Mouse (Mus musculus) neural tube, embryonic 12.5 days (tissue): ENCODE data around the gene Lztfl1. TPM values are rescaled to one million over a fixed set of nuclear protein-coding genes. Genes with fewer than 3 reads are reported as not detected.

Experiments used
- ATAC-seq: fragments of 200-750 bp; cut with Nextera tagmentation; 2 replicates; pipeline ENCODE4 v1.8.0; 2017; ENCODE audit warnings: low read depth, mild to moderate bottlenecking, moderate TSS enrichment, moderate library complexity; ENCODE audit not compliant: low FRiP score
- H3K27ac ChIP-seq: fragments of 300-500 bp; sonication (generic); 2 replicates; pipeline ENCODE4 v1.5.1; 2016
- H3K27me3 ChIP-seq: fragments of 300-500 bp; sonication (generic); replicated peaks from 2 replicates; pipeline ENCODE4 v1.6.1; 2016; ENCODE audit warnings: mild to moderate bottlenecking
- H3K36me3 ChIP-seq: fragments of 300-500 bp; sonication (generic); 2 replicates; pipeline ENCODE4 v1.6.1; 2016; ENCODE audit warnings: mild to moderate bottlenecking
- H3K4me1 ChIP-seq: fragments of 300-500 bp; sonication (generic); 2 replicates; pipeline ENCODE4 v1.6.1; 2016
- H3K4me2 ChIP-seq: fragments of 300-500 bp; sonication (generic); replicated peaks from 2 replicates; pipeline ENCODE4 v1.6.1; 2016; ENCODE audit warnings: mild to moderate bottlenecking
- H3K4me3 ChIP-seq: fragments of 300-500 bp; sonication (generic); 2 replicates; pipeline ENCODE4 v1.5.1; 2016
- H3K9ac ChIP-seq: fragments of 300-500 bp; sonication (generic); 2 replicates; pipeline ENCODE4 v1.6.1; 2016; ENCODE audit warnings: mild to moderate bottlenecking
- H3K9me3 ChIP-seq: fragments of 300-500 bp; sonication (generic); 2 replicates; pipeline ENCODE4 v1.6.1; 2016; ENCODE audit warnings: mild to moderate bottlenecking
- WGBS: fragments of 180-500 bp; shearing (Covaris S2); methylation state at CpG from one replicate; pipeline ENCODE4 v1.1.7; 2016; 5-methylcytosine and 5-hydroxymethylcytosine counted together
- polyA plus RNA-seq: library from polyadenylated mRNA; unstranded; fragments of >200 nt; fragmentation: Nextera tagmentation; extraction: Ambion mirVana; gene quantifications from 2 replicates; pipeline ENCODE4 v1.2.1, GENCODE M21; 2016

The Lztfl1 gene
- polyA plus RNA-seq, 1 experiment from 2014 or later = 54.9 TPM

DNA sequence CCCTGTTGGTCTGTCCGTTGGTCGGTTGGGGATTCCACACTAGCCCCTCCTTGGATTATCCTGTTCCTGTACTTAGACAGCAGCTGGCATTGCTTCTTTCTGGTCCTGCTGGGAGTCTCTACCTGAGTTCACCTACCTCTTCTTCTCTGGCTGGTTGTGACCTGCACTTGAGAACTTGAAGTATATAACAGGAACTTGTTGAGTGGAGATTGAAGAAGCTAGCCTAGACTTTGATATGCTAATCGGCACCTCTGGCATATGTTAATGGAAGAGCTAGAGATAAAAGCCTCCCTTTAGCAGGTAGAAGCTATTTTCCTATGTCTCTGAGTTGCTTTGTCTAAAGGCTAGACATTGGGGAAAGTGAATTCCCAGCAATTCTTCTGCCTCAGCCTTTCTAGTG, 13.8 kb upstream of the Lztfl1 start:
- no peak overlapping the region for H3K4me2 ChIP-seq
- no peak overlapping the region for H3K9ac ChIP-seq
- 76% methylated on average over 3 of the region's 3 CpGs for whole genome bisulfite sequencing
- no peak overlapping the region for H3K27ac ChIP-seq
- no peak for ATAC-seq
- no peaks in the 10 kb centered on the region for H3K36me3 ChIP-seq
- no peaks in the 10 kb centered on the region for H3K9me3 ChIP-seq
- H3K4me3 ChIP-seq = no peak overlapping the region
- H3K4me1 ChIP-seq = no peaks in the 10 kb centered on the region
- H3K27me3 ChIP-seq = no peaks in the 10 kb centered on the region

GRCm38 (mm10) chr9:123722737-123723493, 5.4 kb upstream of the Lztfl1 start:
- 74% methylated on average over 2 of the region's 2 CpGs for WGBS
- Histone ChIP-seq H3K4me1 (no peaks in the 10 kb centered on the region), H3K36me3 (no peaks in the 10 kb centered on the region), H3K27ac (no peak overlapping the region), H3K9ac (no peak overlapping the region), H3K9me3 (no peaks in the 10 kb centered on the region), H3K27me3 (no peaks in the 10 kb centered on the region), H3K4me3 (no peak overlapping the region), H3K4me2 (no peak overlapping the region)
- no peak for ATAC-seq

DNA sequence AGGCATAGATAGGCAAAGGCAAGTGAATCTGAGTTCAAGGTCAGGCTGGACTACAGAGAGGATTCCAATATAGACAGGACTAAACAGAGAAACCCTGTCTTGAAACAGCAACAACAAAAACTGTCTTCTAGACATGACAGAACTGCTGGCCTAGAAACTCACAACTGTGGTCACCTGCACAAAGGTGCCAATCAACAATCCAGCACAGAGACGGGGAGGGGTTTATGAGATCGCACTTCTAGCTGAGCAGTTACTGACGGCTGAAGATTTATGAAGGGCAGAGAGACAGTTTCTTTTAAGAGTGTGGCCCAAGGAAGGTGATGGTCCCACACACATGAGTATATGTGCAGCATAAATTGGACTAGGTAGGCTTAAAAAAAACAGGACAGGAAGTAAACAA, 1.2 kb downstream of the Lztfl1 start:
- Histone ChIP-seq H3K9me3 (no peaks in the 10 kb centered on the region), H3K27ac (no peak overlapping the region), H3K9ac (no peak overlapping the region), H3K4me1 (0 out of 2 replicates have a peak, but pooled peaks cover 3% of the 10 kb centered on the region), H3K4me2 (peak overlapping the region; percentile 70), H3K4me3 (no peak overlapping the region), H3K36me3 (peaks cover 4% of the 10 kb centered on the region), H3K27me3 (no peaks in the 10 kb centered on the region)
- 65% methylated on average over 3 of the region's 3 CpGs for WGBS
- no peak for ATAC-seq

GRCm38 (mm10) chr9:123713111-123713510, 4.4 kb downstream of the Lztfl1 start:
- no peaks in the 10 kb centered on the region for H3K27me3 ChIP-seq
- no peak overlapping the region for H3K9ac ChIP-seq
- H3K4me2 ChIP-seq = no peak overlapping the region
- ATAC-seq = no peak
- WGBS = 84% methylated on average over 2 of the region's 2 CpGs
- no peaks in the 10 kb centered on the region for H3K9me3 ChIP-seq
- peaks cover 18% of the 10 kb centered on the region for H3K36me3 ChIP-seq
- no peak overlapping the region for H3K27ac ChIP-seq
- no peak overlapping the region for H3K4me3 ChIP-seq
- H3K4me1 ChIP-seq = 0 out of 2 replicates have a peak, but pooled peaks cover 3% of the 10 kb centered on the region

DNA sequence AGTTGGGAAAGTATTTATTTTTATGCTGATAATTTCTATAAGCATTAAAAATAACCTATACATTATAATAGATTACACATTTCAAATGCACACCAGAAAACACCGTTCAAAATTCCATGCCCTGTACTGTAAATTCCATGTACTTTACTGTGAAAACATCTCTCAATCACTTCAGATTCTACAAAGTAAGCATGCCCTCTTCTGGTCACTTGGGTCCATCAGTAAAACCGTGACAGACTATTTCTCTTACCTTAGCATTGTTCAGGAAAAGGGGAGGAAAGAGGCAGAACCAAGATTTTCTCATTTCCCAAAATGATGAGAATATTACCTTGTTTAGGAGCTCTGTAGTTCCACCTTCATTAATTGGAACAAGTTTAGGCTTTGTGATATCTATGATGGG, 8.3 kb downstream of the Lztfl1 start:
- Histone ChIP-seq H3K36me3 (peaks cover 34% of the 10 kb centered on the region), H3K4me3 (no peak overlapping the region), H3K9me3 (no peaks in the 10 kb centered on the region), H3K27me3 (no peaks in the 10 kb centered on the region), H3K4me1 (no peaks in the 10 kb centered on the region), H3K27ac (no peak overlapping the region), H3K9ac (no peak overlapping the region), H3K4me2 (no peak overlapping the region)
- ATAC-seq = no peak
- WGBS = 50% methylated on average over 2 of the region's 2 CpGs

- Histone ChIP-seq H3K27ac (no peak overlapping the region), H3K4me1 (no peaks in the 10 kb centered on the region), H3K9ac (no peak overlapping the region), H3K27me3 (no peaks in the 10 kb centered on the region), H3K36me3 (peaks cover 38% of the 10 kb centered on the region), H3K9me3 (no peaks in the 10 kb centered on the region), H3K4me2 (no peak overlapping the region), H3K4me3 (no peak overlapping the region)
- no peak for ATAC-seq
- 93% methylated on average over 5 of the region's 5 CpGs for WGBS
These were observed 15.7 kb downstream of the Lztfl1 start for GRCm38 (mm10) chr9:123701822-123702221.

GRCm38 (mm10) chr9:123695634-123696302, 21.7 kb downstream of the Lztfl1 start:
- ATAC-seq = no peak
- 87% methylated on average over 3 of the region's 3 CpGs for WGBS

DNA sequence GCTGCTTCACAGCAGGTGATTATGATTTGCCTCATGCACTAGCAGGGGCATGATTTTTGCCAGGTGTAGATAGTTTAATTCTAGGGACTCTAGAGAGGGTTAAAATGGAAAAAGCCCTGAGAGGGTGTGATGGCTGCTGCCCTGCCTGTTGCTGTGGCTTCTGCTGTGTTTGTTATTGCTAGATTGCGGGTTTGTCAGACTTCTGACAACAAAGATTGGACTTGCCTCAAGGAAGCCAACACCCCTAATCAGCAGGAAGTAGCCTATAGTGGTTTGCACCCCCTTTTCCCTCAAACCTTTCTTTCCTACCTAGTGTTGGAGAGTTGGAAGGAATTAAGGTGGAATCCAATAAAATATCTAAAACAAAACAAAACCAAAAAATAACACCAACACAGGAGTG, 29.3 kb downstream of the Lztfl1 start:
- 0 out of 2 replicates have a peak, but pooled peaks cover 3% of the 10 kb centered on the region for H3K27me3 ChIP-seq
- no peak for ATAC-seq
- no peaks in the 10 kb centered on the region for H3K4me1 ChIP-seq
- H3K9me3 ChIP-seq = no peaks in the 10 kb centered on the region
- H3K27ac ChIP-seq = no peak overlapping the region
- no peak overlapping the region for H3K9ac ChIP-seq
- no peak overlapping the region for H3K4me3 ChIP-seq
- WGBS = 68% methylated on average over 1 of the region's 1 CpGs
- H3K4me2 ChIP-seq = no peak overlapping the region
- peaks cover 7% of the 10 kb centered on the region; the same call in 1 of the 2 replicates for H3K36me3 ChIP-seq

More at GRCm38 (mm10) chr9:123695634-123696302, 21.7 kb downstream of the Lztfl1 start:
- Histone ChIP-seq H3K9ac (no peak overlapping the region), H3K9me3 (no peaks in the 10 kb centered on the region), H3K4me1 (no peaks in the 10 kb centered on the region), H3K27ac (no peak overlapping the region), H3K4me2 (no peak overlapping the region), H3K36me3 (peaks cover 24% of the 10 kb centered on the region), H3K4me3 (no peak overlapping the region), H3K27me3 (no peaks in the 10 kb centered on the region)

DNA sequence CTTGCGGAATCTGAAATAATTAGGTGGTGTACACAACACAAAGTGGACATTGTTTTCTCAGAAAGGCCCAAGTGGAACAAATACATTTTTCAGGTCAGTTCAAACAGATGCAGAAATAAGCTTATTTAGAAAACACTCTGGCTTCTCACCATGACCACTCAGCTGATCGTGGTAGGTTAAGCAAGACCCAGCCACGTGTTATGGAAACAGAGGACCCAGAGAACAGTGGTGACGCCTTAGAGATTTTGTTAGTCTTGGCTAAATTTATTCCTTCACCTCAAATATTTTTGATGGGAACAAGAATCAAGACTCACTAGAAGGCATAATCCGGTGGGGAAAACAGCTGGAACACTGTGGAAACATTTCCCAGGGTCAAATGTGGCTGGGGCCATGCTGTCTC, 31.3 kb downstream of the Lztfl1 start:
- Histone ChIP-seq H3K27ac (no peak overlapping the region), H3K9ac (no peak overlapping the region), H3K36me3 (no peaks in the 10 kb centered on the region), H3K4me2 (no peak overlapping the region), H3K27me3 (0 out of 2 replicates have a peak, but pooled peaks cover 3% of the 10 kb centered on the region), H3K4me1 (no peaks in the 10 kb centered on the region), H3K4me3 (no peak overlapping the region), H3K9me3 (no peaks in the 10 kb centered on the region)
- no peak for ATAC-seq
- 72% methylated on average over 5 of the region's 5 CpGs for WGBS

DNA sequence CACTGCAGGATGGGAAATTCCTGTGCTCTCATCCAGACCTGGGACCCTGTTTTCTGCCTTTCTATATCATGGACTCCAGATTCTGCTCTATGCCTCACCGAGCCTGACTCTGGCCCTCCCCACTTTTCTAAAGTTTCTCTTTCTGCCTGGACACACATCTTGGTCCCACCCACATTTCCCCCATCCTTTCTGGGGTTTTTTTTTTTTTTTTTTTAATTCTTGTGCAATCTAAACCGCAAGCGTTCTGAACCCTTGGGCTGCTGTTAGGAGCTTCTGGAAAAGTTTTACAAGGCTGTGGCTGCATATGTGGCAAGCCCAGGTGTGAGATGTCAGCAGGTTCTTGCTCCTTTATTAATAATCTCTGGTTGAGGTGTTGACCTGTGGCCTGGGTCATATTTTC, 33.8 kb downstream of the Lztfl1 start:
- H3K36me3 ChIP-seq = no peaks in the 10 kb centered on the region
- no peak overlapping the region for H3K27ac ChIP-seq
- no peak overlapping the region for H3K4me3 ChIP-seq
- H3K9ac ChIP-seq = no peak overlapping the region
- no peak for ATAC-seq
- H3K4me1 ChIP-seq = peaks cover 3% of the 10 kb centered on the region
- no peaks in the 10 kb centered on the region for H3K9me3 ChIP-seq
- WGBS = 64% methylated on average over 3 of the region's 3 CpGs
- H3K27me3 ChIP-seq = peaks cover 22% of the 10 kb centered on the region
- no peak overlapping the region for H3K4me2 ChIP-seq

- Histone ChIP-seq H3K36me3 (no peaks in the 10 kb centered on the region), H3K27ac (no peak overlapping the region), H3K9me3 (no peaks in the 10 kb centered on the region), H3K27me3 (peaks cover 51% of the 10 kb centered on the region), H3K9ac (no peak overlapping the region), H3K4me2 (peak overlapping the region; percentile 76), H3K4me1 (peaks cover 11% of the 10 kb centered on the region), H3K4me3 (no peak overlapping the region)
- no peak for ATAC-seq
- WGBS = 17% methylated on average over 2 of the region's 2 CpGs
These were observed 38.3 kb downstream of the Lztfl1 start for GRCm38 (mm10) chr9:123679198-123679597.

DNA sequence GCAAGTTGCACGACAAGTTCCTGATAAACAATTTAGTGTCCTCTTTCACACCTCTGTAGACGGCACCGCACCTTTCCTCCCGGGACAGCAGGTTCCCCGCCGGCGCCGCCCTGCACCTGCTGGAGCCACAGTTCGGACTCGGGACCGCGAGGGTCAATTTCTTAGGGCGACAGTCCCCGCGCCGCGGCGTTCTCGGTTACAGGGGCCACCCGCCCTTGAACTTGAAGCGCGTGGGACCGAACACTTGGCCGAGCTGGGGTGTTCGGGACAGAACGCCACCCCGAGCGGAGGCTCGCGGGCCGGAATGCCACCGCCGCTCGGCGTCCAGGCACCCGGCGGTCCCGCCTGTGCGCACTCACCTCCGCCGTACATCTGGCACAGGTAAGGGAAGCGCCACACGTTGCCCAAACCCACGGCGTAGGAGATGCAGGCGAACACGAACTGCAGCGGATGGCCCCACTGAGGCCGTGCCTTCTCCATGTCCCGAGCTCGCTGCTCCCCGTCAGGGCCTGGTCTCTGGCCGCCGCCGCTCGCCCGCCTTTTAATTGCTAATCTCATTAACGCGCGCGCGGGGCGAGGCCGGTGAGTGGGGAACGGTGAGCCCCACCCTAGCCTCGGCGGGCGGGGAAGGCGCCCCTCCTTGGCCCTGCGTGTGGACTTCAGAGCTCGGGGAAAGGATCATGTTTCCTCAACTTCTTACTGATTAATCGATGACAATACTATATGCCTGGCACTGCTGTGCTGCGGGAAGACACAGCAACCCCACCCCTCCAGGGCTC, 39.0 kb downstream of the Lztfl1 start, which contains the start of the genes Ccr9 and Slc6a20a:
Ccr9 (plus strand) TSS at position 113 of the 779 bp plus-strand sequence.
Slc6a20a (minus strand) TSS at position 559 of the 779 bp plus-strand sequence.
- Histone ChIP-seq H3K9me3 (no peaks in the 10 kb centered on the region), H3K4me2 (peak within 1 kb of the TSS; percentile 76), H3K4me1 (peaks cover 11% of the 10 kb centered on the region), H3K27ac (no peak within 1 kb of the TSS), H3K4me3 (peak within 1 kb of the TSS; percentile 38), H3K9ac (peak within 1 kb of the TSS; percentile 38; the same call in 1 of the 2 replicates), H3K36me3 (no peaks in the 10 kb centered on the region), H3K27me3 (peaks cover 51% of the 10 kb centered on the region)
- WGBS = 1% methylated on average over 73 of the region's 73 CpGs
- ATAC-seq = peak; percentile 44
